Mouse (Mus musculus) hindbrain, embryonic 11.5 days (tissue): ENCODE measurements at regions not wholly inside any gene's neighbourhood (a gene's known extent, or its start where the extent isn't known, plus 50 kb on each side); places are given as distances from the start of the nearest gene placed in this dataset.

Experiments
- ATAC-seq: fragments of 200-750 bp; cut with Nextera tagmentation; 2 replicates; pipeline ENCODE4 v1.8.0; 2017; ENCODE audit warnings: mild to moderate bottlenecking, moderate TSS enrichment, moderate library complexity; ENCODE audit not compliant: low FRiP score
- DNase-seq: peaks from one replicate; pipeline ENCODE4 v3.0.0-alpha.2; 2015; ENCODE audit warnings: low spot score
- H3K27ac ChIP-seq: fragments of 300-500 bp; sonication (generic); 2 replicates; pipeline ENCODE4 v1.5.1; 2014; ENCODE audit warnings: mild to moderate bottlenecking, low read depth, low read length
- H3K27me3 ChIP-seq: fragments of 300-500 bp; sonication (generic); 2 replicates; pipeline ENCODE4 v1.6.1; 2014; ENCODE audit warnings: mild to moderate bottlenecking, low read length, moderate library complexity, mixed read lengths; ENCODE audit not compliant: control insufficient read depth, insufficient read depth
- H3K36me3 ChIP-seq: fragments of 300-500 bp; sonication (generic); 2 replicates; pipeline ENCODE4 v1.6.1; 2014; ENCODE audit warnings: mild to moderate bottlenecking, low read length, moderate library complexity, mixed read lengths; ENCODE audit not compliant: control insufficient read depth, insufficient read depth
- H3K4me1 ChIP-seq: fragments of 300-500 bp; sonication (generic); replicated peaks from 2 replicates; pipeline ENCODE4 v1.6.1; 2014; ENCODE audit warnings: low read length, mixed read lengths; ENCODE audit not compliant: control insufficient read depth, insufficient read depth
- H3K4me2 ChIP-seq: fragments of 300-500 bp; sonication (generic); replicated peaks from 2 replicates; pipeline ENCODE4 v1.6.1; 2014; ENCODE audit warnings: mild to moderate bottlenecking, low read depth, low read length
- H3K4me3 ChIP-seq: fragments of 300-500 bp; sonication (generic); 2 replicates; pipeline ENCODE4 v1.5.1; 2014; ENCODE audit warnings: low read depth, low read length
- H3K9ac ChIP-seq: fragments of 300-500 bp; sonication (generic); 2 replicates; pipeline ENCODE4 v1.6.1; 2014; ENCODE audit warnings: low read depth, low read length
- H3K9me3 ChIP-seq: fragments of 300-500 bp; sonication (generic); 2 replicates; pipeline ENCODE4 v1.6.1; 2016; ENCODE audit warnings: low read length; ENCODE audit not compliant: control insufficient read depth
- WGBS: fragments of 180-500 bp; shearing (Covaris S2); extraction: QIAGEN DNeasy Blood & Tissue Kit; methylation state at CpG from one replicate; pipeline ENCODE4 v1.1.7; 2014; 5-methylcytosine and 5-hydroxymethylcytosine counted together

DNA sequence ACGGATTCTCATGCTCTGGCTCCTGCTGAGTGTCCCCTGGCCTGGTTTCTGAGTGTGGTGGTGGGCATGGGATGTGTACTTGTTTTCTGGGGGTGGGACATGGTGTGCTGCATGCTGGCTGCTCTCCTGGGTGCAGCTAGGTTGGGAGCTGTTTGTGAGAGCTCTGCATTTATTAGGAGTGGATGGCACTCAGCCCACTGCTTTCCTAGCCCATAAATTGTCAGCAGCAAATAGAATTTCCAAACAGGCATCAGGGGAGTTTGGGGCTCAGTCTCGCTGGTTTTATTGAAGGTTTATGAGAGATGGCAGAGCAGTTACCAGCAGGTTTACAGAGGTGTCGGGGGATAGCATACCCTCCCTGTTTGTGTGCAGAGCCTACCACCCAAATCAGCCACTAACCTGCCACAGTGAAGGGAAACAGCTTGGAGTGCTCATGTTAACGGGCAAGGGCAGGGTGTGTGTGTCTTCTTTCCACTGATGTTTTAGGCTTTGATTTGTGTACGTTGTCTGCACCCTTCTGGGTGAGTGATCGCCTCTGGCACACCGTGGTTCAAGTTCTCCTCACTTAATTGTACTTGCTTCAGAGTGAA is 372.6 kb downstream of the Eipr1 start:
- Histone ChIP-seq H3K27ac (no peak overlapping the region), H3K4me1 (no peaks in the 10 kb centered on the region), H3K9ac (no peak overlapping the region), H3K4me2 (no peak overlapping the region), H3K27me3 (no peaks in the 10 kb centered on the region), H3K4me3 (no peak overlapping the region), H3K9me3 (no peaks in the 10 kb centered on the region), H3K36me3 (no peaks in the 10 kb centered on the region)
- DNase-seq: no peak
- WGBS: 80% methylated on average over 7 of the region's 7 CpGs
- no peak for ATAC-seq

DNA sequence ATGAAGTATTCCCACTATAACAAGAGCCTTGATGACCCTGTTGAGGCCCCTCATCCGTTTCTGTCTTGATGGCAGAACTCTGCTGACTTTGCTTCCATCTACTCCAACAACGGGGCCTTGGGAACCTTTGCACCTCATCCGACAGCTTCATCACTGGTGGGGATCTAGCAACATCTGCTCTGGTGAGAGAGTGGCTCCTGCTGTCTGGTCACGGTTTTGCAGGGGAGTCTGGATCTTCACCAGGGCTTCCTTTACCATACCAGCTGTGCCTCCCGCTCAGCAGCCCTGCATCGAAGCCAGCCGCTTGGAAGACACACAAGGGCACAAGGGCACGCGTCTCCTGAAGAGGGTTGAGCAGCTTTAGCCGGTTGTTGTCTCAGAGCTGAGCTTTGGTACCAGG is 377.2 kb downstream of the Eipr1 start:
- 55% methylated on average over 10 of the region's 10 CpGs for WGBS
- H3K27me3 ChIP-seq: no peaks in the 10 kb centered on the region
- no peak overlapping the region for H3K4me2 ChIP-seq
- no peak overlapping the region for H3K27ac ChIP-seq
- no peak overlapping the region for H3K9ac ChIP-seq
- no peaks in the 10 kb centered on the region for H3K9me3 ChIP-seq
- H3K4me1 ChIP-seq: no peaks in the 10 kb centered on the region
- peak; percentile 41 for DNase-seq
- H3K4me3 ChIP-seq: no peak overlapping the region
- H3K36me3 ChIP-seq: no peaks in the 10 kb centered on the region
- ATAC-seq: no peak

GRCm38 (mm10) chr12:29129331-29129730 is 377.7 kb downstream of the Eipr1 start:
- Histone ChIP-seq H3K27me3 (no peaks in the 10 kb centered on the region), H3K9ac (no peak overlapping the region), H3K4me3 (no peak overlapping the region), H3K27ac (no peak overlapping the region), H3K4me1 (no peaks in the 10 kb centered on the region), H3K9me3 (no peaks in the 10 kb centered on the region), H3K4me2 (no peak overlapping the region), H3K36me3 (no peaks in the 10 kb centered on the region)
- 76% methylated on average over 4 of the region's 4 CpGs for WGBS
- DNase-seq: no peak
- no peak for ATAC-seq

GRCm38 (mm10) chr12:29134326-29134725 is 382.7 kb downstream of the Eipr1 start:
- Histone ChIP-seq H3K9ac (no peak overlapping the region), H3K9me3 (no peaks in the 10 kb centered on the region), H3K4me1 (no peaks in the 10 kb centered on the region), H3K4me2 (no peak overlapping the region), H3K27me3 (no peaks in the 10 kb centered on the region), H3K4me3 (no peak overlapping the region), H3K27ac (no peak overlapping the region), H3K36me3 (no peaks in the 10 kb centered on the region)
- WGBS: 84% methylated on average over 2 of the region's 2 CpGs
- DNase-seq: no peak
- no peak for ATAC-seq

- Histone ChIP-seq H3K36me3 (no peaks in the 10 kb centered on the region), H3K4me1 (peaks cover 2% of the 10 kb centered on the region; the same call in 1 of the 2 replicates), H3K9me3 (no peaks in the 10 kb centered on the region), H3K27ac (no peak overlapping the region), H3K4me3 (no peak overlapping the region), H3K9ac (no peak overlapping the region), H3K27me3 (no peaks in the 10 kb centered on the region), H3K4me2 (no peak overlapping the region)
- DNase-seq (no peak), ATAC-seq (peak; percentile 30; the same call in 1 of the 2 replicates)
- WGBS: 81% methylated on average over 5 of the region's 5 CpGs
Observed at GRCm38 (mm10) chr12:29136850-29137268, 385.3 kb downstream of the Eipr1 start.

DNA sequence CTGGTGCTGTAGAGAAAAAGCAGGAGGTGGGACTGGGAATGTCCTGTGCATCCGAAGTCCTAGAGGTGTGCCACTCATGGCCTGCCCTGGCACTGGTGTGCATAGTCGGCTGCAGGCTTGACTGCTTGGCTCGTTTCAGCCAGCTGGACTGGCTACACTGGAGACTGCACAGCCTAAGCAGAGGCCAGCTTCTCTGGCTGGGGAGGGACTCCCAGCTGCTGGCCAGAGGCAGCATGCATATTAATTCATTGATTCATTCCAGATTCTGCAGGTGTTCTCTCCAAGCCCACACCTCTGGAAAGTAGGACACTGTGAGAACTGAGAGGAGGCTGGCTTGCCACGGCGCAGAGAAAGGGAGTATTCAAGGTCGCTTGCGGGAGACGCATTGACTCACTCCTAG is 385.9 kb downstream of the Eipr1 start:
- DNase-seq (no peak), ATAC-seq (no peak)
- H3K4me3 ChIP-seq: no peak overlapping the region
- no peak overlapping the region for H3K4me2 ChIP-seq
- H3K36me3 ChIP-seq: no peaks in the 10 kb centered on the region
- no peak overlapping the region for H3K27ac ChIP-seq
- 81% methylated on average over 8 of the region's 8 CpGs for WGBS
- H3K27me3 ChIP-seq: no peaks in the 10 kb centered on the region
- no peak overlapping the region for H3K9ac ChIP-seq
- peaks cover 2% of the 10 kb centered on the region; the same call in 1 of the 2 replicates for H3K4me1 ChIP-seq
- H3K9me3 ChIP-seq: no peaks in the 10 kb centered on the region

DNA sequence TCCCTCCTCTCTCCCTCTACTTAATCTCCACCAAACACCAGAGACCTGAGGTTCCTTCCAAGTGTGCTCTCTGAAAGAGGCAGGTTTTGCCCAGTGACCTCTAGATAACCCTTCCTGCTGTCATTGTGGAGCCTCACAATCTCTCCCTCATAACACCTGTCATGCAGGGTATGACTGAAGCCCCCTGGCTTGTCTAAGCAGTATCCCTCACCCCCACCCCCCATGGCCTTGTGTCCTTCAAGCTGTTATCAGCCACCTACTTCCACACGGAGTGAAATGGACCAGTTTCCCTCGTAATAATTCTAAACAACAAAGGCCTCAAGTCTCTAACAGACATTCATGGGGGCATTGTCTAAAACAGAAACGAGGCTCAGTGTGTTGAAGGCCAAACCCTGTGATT is 387.6 kb upstream of the Myt1l start:
- H3K27me3 ChIP-seq: no peaks in the 10 kb centered on the region
- H3K9me3 ChIP-seq: no peaks in the 10 kb centered on the region
- no peak overlapping the region for H3K4me3 ChIP-seq
- no peak overlapping the region for H3K4me2 ChIP-seq
- WGBS: 45% methylated on average over 3 of the region's 3 CpGs
- DNase-seq: no peak
- H3K36me3 ChIP-seq: no peaks in the 10 kb centered on the region
- H3K9ac ChIP-seq: no peak overlapping the region
- no peak overlapping the region for H3K27ac ChIP-seq
- H3K4me1 ChIP-seq: peaks cover 2% of the 10 kb centered on the region; the same call in 1 of the 2 replicates
- no peak for ATAC-seq

GRCm38 (mm10) chr12:29141132-29141531 is 387.1 kb upstream of the Myt1l start:
- peak; percentile 27 for DNase-seq
- H3K4me3 ChIP-seq: no peak overlapping the region
- H3K4me1 ChIP-seq: peaks cover 2% of the 10 kb centered on the region; the same call in 1 of the 2 replicates
- no peak overlapping the region for H3K27ac ChIP-seq
- H3K9ac ChIP-seq: no peak overlapping the region
- no peak overlapping the region for H3K4me2 ChIP-seq
- H3K9me3 ChIP-seq: no peaks in the 10 kb centered on the region
- no peaks in the 10 kb centered on the region for H3K36me3 ChIP-seq
- 49% methylated on average over 13 of the region's 13 CpGs for WGBS
- no peaks in the 10 kb centered on the region for H3K27me3 ChIP-seq
- peak; percentile 75 for ATAC-seq

DNA sequence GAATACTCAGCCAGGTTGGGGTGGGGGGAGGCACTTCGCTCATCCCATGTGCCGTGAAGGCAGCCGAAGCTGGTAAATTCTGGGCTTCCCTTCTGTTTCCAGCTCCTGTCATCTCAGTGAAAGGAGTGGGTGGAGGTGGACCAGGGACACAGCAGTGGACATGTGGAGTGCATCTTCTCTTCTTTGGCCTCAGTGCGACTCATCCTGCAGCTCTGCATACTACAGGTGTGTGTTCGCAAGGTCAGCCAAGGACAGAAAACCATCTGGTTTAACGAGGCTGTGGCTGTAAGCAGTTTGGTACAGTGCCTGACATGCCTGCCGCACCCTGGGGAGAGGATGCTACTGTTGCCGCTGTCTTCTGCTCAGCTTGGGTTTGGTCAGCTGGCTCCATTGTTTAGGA is 386.3 kb upstream of the Myt1l start:
- no peak for DNase-seq
- Histone ChIP-seq H3K4me3 (no peak overlapping the region), H3K9ac (no peak overlapping the region), H3K27ac (no peak overlapping the region), H3K4me1 (peaks cover 2% of the 10 kb centered on the region; the same call in 1 of the 2 replicates), H3K36me3 (no peaks in the 10 kb centered on the region), H3K9me3 (no peaks in the 10 kb centered on the region), H3K4me2 (no peak overlapping the region), H3K27me3 (no peaks in the 10 kb centered on the region)
- no peak for ATAC-seq
- 87% methylated on average over 8 of the region's 8 CpGs for WGBS
